In the genomic region with DNA sequence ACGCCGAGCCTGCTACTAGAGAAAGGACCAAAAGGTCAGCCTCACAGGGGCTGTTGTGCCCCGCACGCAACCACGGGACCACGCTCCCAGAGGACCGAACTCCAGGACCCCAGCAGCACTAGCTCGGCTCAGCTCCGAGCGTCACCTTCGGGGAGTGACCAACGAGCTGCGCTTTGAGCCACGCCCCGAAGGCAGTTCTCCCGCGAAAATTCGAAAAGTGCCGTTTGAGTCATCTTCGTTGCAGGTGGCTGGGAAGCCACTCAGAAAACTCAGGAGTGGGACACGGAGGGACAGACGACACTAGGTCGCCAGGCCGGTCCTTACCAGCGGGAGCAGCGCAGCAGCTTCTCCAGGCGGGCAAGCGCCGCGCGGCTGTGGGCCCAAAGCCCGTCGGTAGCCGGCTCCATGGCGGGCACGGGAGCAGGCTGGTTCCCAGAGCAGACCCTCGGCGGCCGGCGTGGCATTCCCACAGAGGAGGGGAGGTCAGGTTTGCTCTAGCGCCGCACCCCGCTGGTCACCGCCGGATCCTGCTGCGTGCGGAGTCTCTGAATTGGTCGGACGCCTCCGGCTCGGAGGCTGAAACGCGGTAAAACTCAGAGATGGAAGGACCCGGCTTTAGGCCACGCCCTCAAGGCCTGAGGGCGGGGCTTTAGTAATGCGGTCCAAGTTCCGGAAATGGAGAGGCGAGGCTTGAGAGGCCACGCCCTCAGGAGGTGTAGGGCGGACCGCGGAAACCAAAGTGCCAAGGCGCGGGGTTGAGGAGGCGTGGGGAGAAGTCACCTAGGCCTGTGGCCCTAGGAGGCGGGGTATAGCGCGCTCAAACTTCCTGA, we compare ENCODE assay signal across 8 mouse cellular contexts. TPM values are rescaled to one million over a fixed set of nuclear protein-coding genes. Genes with fewer than 3 reads are reported as not detected.
A peak's percentile ranks its signal among the peaks of the same experiment; 100 is the strongest.
DNase-seq lines count a peak whose midpoint lies in the region; ATAC-seq and TF ChIP-seq lines count a peak whose summit lies in the region.

A gene (minus strand): TSS at position 803 of the 830 bp plus-strand sequence.

- H3K27ac ChIP-seq in embryonic facial prominence, embryonic 13.5 days, result peak within 1 kb of the TSS; percentile 81
- no peak within 1 kb of the TSS for H3K27ac ChIP-seq in kidney, adult 2 months (ENCODE audit: insufficient read depth, low read depth, low read length)
- peak within 1 kb of the TSS; percentile 88 for H3K27ac ChIP-seq in limb, embryonic 12.5 days
- H3K27ac ChIP-seq in midbrain, embryonic 15.5 days, result no peak within 1 kb of the TSS
- peak within 1 kb of the TSS; percentile 89 for H3K27ac ChIP-seq in spleen, adult 2 months (ENCODE audit: insufficient read depth, low read length)

- no peak for TF ChIP-seq POLR2A in kidney, adult 2 months (IDR thresholded peaks at IDR 0.05; ENCODE audit: low read depth, low read length)
- peak; percentile 87 for TF ChIP-seq POLR2A in spleen, adult 2 months (IDR thresholded peaks at IDR 0.05; ENCODE audit: low read depth, low read length)

- peak within 1 kb of the TSS; percentile 88 for H3K4me3 ChIP-seq in embryonic facial prominence, embryonic 13.5 days
- peak within 1 kb of the TSS; percentile 98 for H3K4me3 ChIP-seq in kidney, adult 2 months (ENCODE audit: insufficient read depth, low read depth, low read length)
- peak within 1 kb of the TSS; percentile 75 for H3K4me3 ChIP-seq in limb, embryonic 12.5 days (replicated peaks)
- peak within 1 kb of the TSS; percentile 75 for H3K4me3 ChIP-seq in midbrain, embryonic 15.5 days
- H3K4me3 ChIP-seq in spleen, adult 2 months (ENCODE audit: extremely low read depth, insufficient read depth, insufficient read length), result peak within 1 kb of the TSS; percentile 78

- WGBS in embryonic facial prominence, embryonic 13.5 days, result under 1% methylated on average over 69 of the region's 69 CpGs
- WGBS in kidney, adult 2 months, result under 1% methylated on average over 69 of the region's 69 CpGs
- under 1% methylated on average over 69 of the region's 69 CpGs for WGBS in limb, embryonic 12.5 days
- WGBS in midbrain, embryonic 15.5 days, result under 1% methylated on average over 69 of the region's 69 CpGs
- under 1% methylated on average over 69 of the region's 69 CpGs for WGBS in spleen, adult 2 months

- no peak for TF ChIP-seq CTCF in kidney, adult 2 months (conservative IDR thresholded peaks at IDR 0.05; ENCODE audit: insufficient read depth, insufficient read length, low read depth, low read length)
- no peak for TF ChIP-seq CTCF in spleen, adult 2 months (IDR thresholded peaks at IDR 0.05; ENCODE audit: extremely low read depth, insufficient read depth, insufficient read length, insufficient replicate concordance)

- no peaks in the 10 kb centered on the region for H3K9me3 ChIP-seq in embryonic facial prominence, embryonic 13.5 days
- no peaks in the 10 kb centered on the region for H3K9me3 ChIP-seq in limb, embryonic 12.5 days
- H3K9me3 ChIP-seq in midbrain, embryonic 15.5 days, result no peaks in the 10 kb centered on the region

- peak within 1 kb of the TSS; percentile 66 for H3K4me2 ChIP-seq in embryonic facial prominence, embryonic 13.5 days
- peak within 1 kb of the TSS; percentile 61 for H3K4me2 ChIP-seq in limb, embryonic 12.5 days
- H3K4me2 ChIP-seq in midbrain, embryonic 15.5 days, result peak within 1 kb of the TSS; percentile 92

- H3K36me3 ChIP-seq in embryonic facial prominence, embryonic 13.5 days, result no peaks in the 10 kb centered on the region
- H3K36me3 ChIP-seq in kidney, adult 2 months (ENCODE audit: control insufficient read depth, insufficient read depth, low read length), result no peaks in the 10 kb centered on the region
- H3K36me3 ChIP-seq in limb, embryonic 12.5 days, result no peaks in the 10 kb centered on the region
- H3K36me3 ChIP-seq in midbrain, embryonic 15.5 days (replicated peaks), result no peaks in the 10 kb centered on the region
- no peaks in the 10 kb centered on the region for H3K36me3 ChIP-seq in spleen, adult 2 months (ENCODE audit: control insufficient read depth, insufficient read depth, low read length)

- ATAC-seq in embryonic facial prominence, embryonic 13.5 days (ENCODE audit: insufficient number of reproducible peaks, insufficient read depth, low FRiP score, low TSS enrichment, low read depth), result peak; percentile 95
- peak; percentile 97 for ATAC-seq in limb, embryonic 12.5 days (ENCODE audit: insufficient number of reproducible peaks, insufficient read depth, low FRiP score, low TSS enrichment, low read depth)
- peak; percentile 93 for ATAC-seq in midbrain, embryonic 15.5 days (replicated peaks)

- H3K4me1 ChIP-seq in embryonic facial prominence, embryonic 13.5 days, result peaks cover 16% of the 10 kb centered on the region
- H3K4me1 ChIP-seq in kidney, adult 2 months (ENCODE audit: control insufficient read depth, insufficient read depth, low read length), result no peaks in the 10 kb centered on the region; the same call in 1 of the 2 replicates
- peaks cover 20% of the 10 kb centered on the region; the same call in 1 of the 2 replicates for H3K4me1 ChIP-seq in limb, embryonic 12.5 days (replicated peaks)
- H3K4me1 ChIP-seq in midbrain, embryonic 15.5 days, result peaks cover 6% of the 10 kb centered on the region; the same call in 1 of the 2 replicates
- peaks cover 14% of the 10 kb centered on the region; the same call in 1 of the 2 replicates for H3K4me1 ChIP-seq in spleen, adult 2 months (ENCODE audit: control insufficient read depth, insufficient read depth, insufficient read length)

- no peaks in the 10 kb centered on the region for H3K27me3 ChIP-seq in embryonic facial prominence, embryonic 13.5 days
- no peaks in the 10 kb centered on the region for H3K27me3 ChIP-seq in kidney, adult 2 months (replicated peaks; ENCODE audit: control insufficient read depth, insufficient read depth, low read length)
- H3K27me3 ChIP-seq in limb, embryonic 12.5 days, result no peaks in the 10 kb centered on the region
- H3K27me3 ChIP-seq in midbrain, embryonic 15.5 days (replicated peaks), result no peaks in the 10 kb centered on the region
- no peaks in the 10 kb centered on the region for H3K27me3 ChIP-seq in spleen, adult 2 months (ENCODE audit: control insufficient read depth, insufficient read depth, low read length)

- peak; percentile 97 for DNase-seq in 3134 (ENCODE audit: extremely low read depth, insufficient read length, low spot score)
- DNase-seq in adrenal gland, postnatal 36 days, result peak; percentile 97 to 98
- peak; percentile 94 to 97 for DNase-seq in heart, adult 18-20 months
- DNase-seq in kidney, adult 2 months, result peak; percentile 98
- DNase-seq in spleen, adult 2 months (ENCODE audit: low read depth in 1 of 2, low spot score in 2 of 2), result peak; percentile 98

- H3K9ac ChIP-seq in embryonic facial prominence, embryonic 13.5 days, result peak within 1 kb of the TSS; percentile 80
- peak within 1 kb of the TSS; percentile 72 for H3K9ac ChIP-seq in limb, embryonic 12.5 days (replicated peaks)
- H3K9ac ChIP-seq in midbrain, embryonic 15.5 days, result peak within 1 kb of the TSS; percentile 51

RNA-seq across cellular contexts. Expression of the gene that starts here (rescaled TPM):
- 1 to 10 TPM; 1.4 to 1.5 TPM for total RNA-seq in adrenal gland, postnatal 36 days (2021)
- polyA plus RNA-seq in embryonic facial prominence, embryonic 13.5 days (2015; fragmentation: Nextera tagmentation; extraction: Ambion mirVana), result 2.2 and 2.4 TPM in 2 replicates
- total RNA-seq in heart, adult 18-20 months (2021), result under 1 TPM; 0.67 to 0.75 TPM
- 0.35 and 0.39 TPM in 2 replicates for polyA plus RNA-seq in kidney, adult 2 months (2012; rRNA removed)
- 3.3 and 3.4 TPM in 2 replicates for polyA plus RNA-seq in limb, embryonic 12.5 days (2016; fragmentation: Nextera tagmentation; extraction: Ambion mirVana)
- polyA plus RNA-seq in midbrain, embryonic 15.5 days (2015; fragmentation: Nextera tagmentation; extraction: Ambion mirVana), result 0.54 and 0.68 TPM in 2 replicates
- 1.6 and 2.2 TPM in 2 replicates for polyA plus RNA-seq in spleen, adult 2 months (2012; rRNA removed)

Comparison
In these comparisons a context has a peak if more than half of its experiments do, and no peak if none do; other contexts are left out.
1. Peak in DNase-seq in heart, adult 18-20 months; RNA of the gene not detected or under 1 TPM.
2. Peak in DNase-seq and H3K4me3 ChIP-seq in kidney, adult 2 months; RNA of the gene not detected or under 1 TPM.
3. Peak in ATAC-seq, H3K4me3 ChIP-seq, H3K9ac ChIP-seq and H3K4me2 ChIP-seq in midbrain, embryonic 15.5 days; RNA of the gene not detected or under 1 TPM.
4. H3K27ac ChIP-seq: peak in embryonic facial prominence, embryonic 13.5 days (single experiment), limb, embryonic 12.5 days (single experiment) and spleen, adult 2 months (single experiment); none in kidney, adult 2 months (single experiment) and midbrain, embryonic 15.5 days (single experiment).
5. Peak in every context shown above with its lines, with median percentiles within 50 percentile points of each other: DNase-seq, ATAC-seq, H3K4me2 ChIP-seq, H3K4me3 ChIP-seq and H3K9ac ChIP-seq.